Mouse (Mus musculus) fibroblast of lung, adult 2 months (primary cell): ENCODE data around the gene Ltbp3.
"Not testable (repeated sequence)": the region's sequence is repeated elsewhere in the genome, so short reads cannot be mapped to it uniquely, and the experiment has no call there.

ENCODE experiments used
- DNase-seq: peaks from one replicate; pipeline ENCODE4 v3.0.0-alpha.2; 2011; ENCODE audit warnings: low read depth

Gene Ltbp3

GRCm38 (mm10) chr19:5793116-5793515, 52.4 kb downstream of the Ltbp3 start:
- DNase-seq, result no peak

- DNase-seq, result not testable (repeated sequence)
These were observed 53.4 kb downstream of the Ltbp3 start for GRCm38 (mm10) chr19:5793917-5794770.

GRCm38 (mm10) chr19:5794771-5795576, 54.3 kb downstream of the Ltbp3 start:
- DNase-seq, result no peak

GRCm38 (mm10) chr19:5795668-5796572, 55.2 kb downstream of the Ltbp3 start:
- no peak for DNase-seq

- DNase-seq, result no peak
These were observed 55.9 kb downstream of the Ltbp3 start for GRCm38 (mm10) chr19:5796573-5797111.

GRCm38 (mm10) chr19:5797381-5798111, 56.8 kb downstream of the Ltbp3 start:
- DNase-seq, result no peak

- no peak for DNase-seq
These were observed 58.2 kb downstream of the Ltbp3 start for GRCm38 (mm10) chr19:5798700-5799479.

- no peak for DNase-seq
These were observed 59.1 kb downstream of the Ltbp3 start for GRCm38 (mm10) chr19:5799566-5800349.

- DNase-seq, result no peak
These were observed 59.6 kb downstream of the Ltbp3 start for GRCm38 (mm10) chr19:5800350-5800631.

- DNase-seq, result no peak
These were observed 60.1 kb downstream of the Ltbp3 start for GRCm38 (mm10) chr19:5800632-5801431.

- no peak for DNase-seq
These were observed 60.8 kb downstream of the Ltbp3 start for GRCm38 (mm10) chr19:5801432-5801964.

GRCm38 (mm10) chr19:5802011-5802786, 61.5 kb downstream of the Ltbp3 start:
- DNase-seq, result peak; percentile 86

GRCm38 (mm10) chr19:5802787-5803040, 62.0 kb downstream of the Ltbp3 start:
- DNase-seq, result no peak

- DNase-seq, result peak; percentile 93
These were observed 62.6 kb downstream of the Ltbp3 start for GRCm38 (mm10) chr19:5803041-5803880.

GRCm38 (mm10) chr19:5803881-5804279, 63.2 kb downstream of the Ltbp3 start:
- no peak for DNase-seq

GRCm38 (mm10) chr19:5804371-5804899, 63.7 kb downstream of the Ltbp3 start:
- no peak for DNase-seq
